Mouse (Mus musculus) cortical plate, adult 2 months (tissue): Measurements from ENCODE around the gene Ces3b. TPM values are rescaled to one million over a fixed set of nuclear protein-coding genes. Genes with fewer than 3 reads are reported as not detected.

Source experiments
- H3K27ac ChIP-seq: fragments of 200-500 bp; 2 replicates; pipeline ENCODE4 v1.5.1; 2012; ENCODE audit warnings: low read length, control low read depth, inconsistent platforms; ENCODE audit not compliant: insufficient read depth
- H3K4me1 ChIP-seq: fragments of 200-500 bp; 2 replicates; pipeline ENCODE4 v1.6.1; 2011; ENCODE audit warnings: low read length; ENCODE audit not compliant: control insufficient read depth, insufficient read depth
- H3K4me3 ChIP-seq: fragments of 200-500 bp; 2 replicates; pipeline ENCODE4 v1.5.1; 2011; ENCODE audit warnings: mild to moderate bottlenecking, low read length, control low read depth; ENCODE audit not compliant: insufficient read depth
- CTCF ChIP-seq: fragments of 200-500 bp; IDR thresholded peaks from 2 replicates; pipeline ENCODE4 v1.5.1; 2011; ENCODE audit warnings: mild to moderate bottlenecking, control low read depth, low read length; ENCODE audit not compliant: insufficient read depth; ENCODE audit errors: extremely low read depth
- POLR2A ChIP-seq: fragments of 200-500 bp; IDR thresholded peaks from 2 replicates; pipeline ENCODE4 v1.6.1; 2011; ENCODE audit warnings: mild to moderate bottlenecking, low read length, control low read depth; ENCODE audit not compliant: insufficient read depth; ENCODE audit errors: extremely low read depth
- polyA plus RNA-seq: library from polyadenylated mRNA; depleted of rRNA; stranded (reverse); fragments of >200 nt; gene quantifications from 2 replicates; pipeline ENCODE4 v1.2.3, GENCODE M21; 2012; rRNA removed

Ces3b gene
- polyA plus RNA-seq, 1 experiment = not detected

DNA sequence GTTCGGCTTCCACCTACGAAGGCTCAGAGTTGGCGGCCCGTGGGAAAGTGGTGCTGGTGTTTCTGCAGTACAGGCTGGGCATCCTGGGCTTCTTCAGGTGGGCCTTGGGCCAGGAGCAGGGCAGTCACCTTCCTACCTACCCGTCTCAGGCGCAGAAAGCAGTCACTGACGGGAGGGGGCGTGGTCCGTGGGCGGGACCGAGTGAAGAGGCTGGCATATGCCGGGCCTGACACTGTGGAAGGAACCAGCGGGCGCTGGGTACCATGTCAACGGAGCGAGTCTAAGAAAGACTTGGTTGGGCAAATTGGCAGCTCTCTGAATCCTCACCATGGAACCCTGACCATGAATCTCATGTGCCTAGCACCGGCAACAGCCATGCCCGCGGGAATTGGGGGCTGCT lies 58.8 kb downstream of the Ces3b start:
- TF ChIP-seq CTCF (no peak), POLR2A (no peak)
- Histone ChIP-seq H3K4me1 (no peaks in the 10 kb centered on the region), H3K4me3 (no peak overlapping the region), H3K27ac (no peak overlapping the region)

Other genes starting within 250 kb of the Ces3b start
- 0.06 TPM in 1 of 2 replicates, not detected in the other for gene Ces2c, start 236.7 kb upstream of the Ces3b start, polyA plus RNA-seq
- gene Ces2e, start 157.5 kb upstream of the Ces3b start, polyA plus RNA-seq = 0.04 TPM in 2 replicates
- not detected in 2 replicates for gene Ces2f, start 136.4 kb upstream of the Ces3b start, polyA plus RNA-seq
- 0.13 and 0.25 TPM in 2 replicates for gene Ces2g, start 122.0 kb upstream of the Ces3b start, polyA plus RNA-seq
- gene Ces2h, start 82.9 kb upstream of the Ces3b start, polyA plus RNA-seq = not detected in 2 replicates
- gene Ces3a, start 35.2 kb upstream of the Ces3b start, polyA plus RNA-seq = not detected in 2 replicates
- gene Ces4a, start 48.0 kb downstream of the Ces3b start, polyA plus RNA-seq = not detected in 2 replicates
- 17.7 and 18.5 TPM in 2 replicates for gene Cbfb, start 86.9 kb downstream of the Ces3b start, polyA plus RNA-seq
- 39.4 and 39.5 TPM in 2 replicates for gene D230025D16Rik, start 141.4 kb downstream of the Ces3b start, polyA plus RNA-seq
- gene B3gnt9, start 171.4 kb downstream of the Ces3b start, polyA plus RNA-seq = 5.2 and 5.5 TPM in 2 replicates
- 7.6 and 8.3 TPM in 2 replicates for gene Tradd, start 180.9 kb downstream of the Ces3b start, polyA plus RNA-seq
- gene Fbxl8, start 180.9 kb downstream of the Ces3b start, polyA plus RNA-seq = 2.0 and 2.2 TPM in 2 replicates
- gene Hsf4, start 186.0 kb downstream of the Ces3b start, polyA plus RNA-seq = 25.1 and 29.2 TPM in 2 replicates
- gene Nol3, start 192.4 kb downstream of the Ces3b start, polyA plus RNA-seq = 14.3 and 15.5 TPM in 2 replicates
- gene 4931428F04Rik, start 206.1 kb downstream of the Ces3b start, polyA plus RNA-seq = 24.3 and 26.3 TPM in 2 replicates
- 1.4 and 1.9 TPM in 2 replicates for gene Exoc3l, start 212.3 kb downstream of the Ces3b start, polyA plus RNA-seq
- gene E2f4, start 213.9 kb downstream of the Ces3b start, polyA plus RNA-seq = 63.4 and 65.6 TPM in 2 replicates
- gene Elmo3, start 221.8 kb downstream of the Ces3b start, polyA plus RNA-seq = 2.4 and 2.9 TPM in 2 replicates
- 3.7 and 4.3 TPM in 2 replicates for gene Lrrc29, start 242.5 kb downstream of the Ces3b start, polyA plus RNA-seq
- 71.5 and 78.1 TPM in 2 replicates for gene Tmem208, start 242.6 kb downstream of the Ces3b start, polyA plus RNA-seq